Mouse (Mus musculus): ENCODE results near the gene Olfr1305.

Gene Olfr1305

DNA sequence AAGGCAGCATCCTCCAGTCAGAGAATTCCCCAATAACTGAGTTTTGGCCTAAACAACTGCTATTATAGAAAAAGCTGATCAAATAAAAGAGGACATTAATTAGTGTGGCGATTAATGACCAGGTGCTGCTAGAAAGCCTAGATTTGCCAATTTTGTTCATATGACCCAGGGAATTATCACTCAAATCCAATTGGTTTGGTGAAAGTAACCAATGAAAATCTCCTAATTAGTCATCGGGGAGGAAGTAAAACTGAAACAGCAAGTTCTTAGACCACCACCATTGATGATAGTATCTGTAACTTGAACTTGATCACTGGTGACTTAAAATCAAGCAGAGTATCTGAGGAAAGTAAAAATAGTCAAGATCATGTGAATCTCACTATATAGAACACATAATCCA, at the start of gene Olfr1305:
Gene Olfr1305 (minus strand): TSS at position 101 of the 400 bp plus-strand sequence.
- no peak for DNase-seq

DNA sequence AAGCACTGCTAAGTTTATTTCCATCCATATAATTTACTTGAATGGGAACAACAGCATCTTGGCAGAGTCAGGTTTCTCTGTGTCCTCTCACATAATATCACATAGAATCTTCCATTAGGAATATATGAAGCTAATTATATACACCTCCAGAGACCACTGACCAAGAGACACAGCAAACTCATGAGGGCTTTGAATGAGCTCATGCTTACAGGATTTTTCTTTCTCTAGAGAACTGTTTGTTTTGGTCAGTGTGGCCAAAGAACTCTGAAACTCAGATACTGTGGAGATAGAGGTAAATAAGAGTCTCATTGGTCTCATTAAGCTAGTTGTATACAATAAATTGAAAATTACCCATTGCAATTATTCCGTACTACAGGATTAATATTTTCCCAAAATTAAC, 39.2 kb upstream of the Olfr1305 start, which contains the start of gene Olfr1306:
Gene Olfr1306 (minus strand): TSS at position 101 of the 400 bp plus-strand sequence.
- DNase-seq: no peak

DNA sequence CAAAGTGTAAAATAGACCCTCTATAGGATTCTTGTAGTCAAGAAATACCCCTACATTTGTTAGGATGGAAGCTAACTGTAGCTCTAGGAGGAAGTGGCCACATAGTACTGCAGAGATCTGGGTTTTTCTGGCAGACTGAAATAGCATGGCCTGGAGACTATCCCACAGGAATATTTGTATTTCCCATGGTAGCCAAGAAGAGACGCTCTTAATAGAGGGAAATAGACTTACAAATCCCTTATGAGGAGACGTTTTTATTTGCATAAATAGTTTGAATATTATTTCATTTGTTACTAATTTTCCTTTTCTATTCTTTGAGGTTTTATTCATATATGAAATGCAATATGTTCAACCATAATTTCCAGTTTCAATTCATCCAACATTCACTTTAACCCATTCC, 56.7 kb downstream of the Olfr1305 start, which contains the start of gene Olfr1303:
Gene Olfr1303 (minus strand): TSS at position 101 of the 400 bp plus-strand sequence.
- DNase-seq: no peak

All from embryo, embryonic 11 days (tissue).